Mouse (Mus musculus) layer of hippocampus, postnatal 36 days (tissue): ENCODE data around the gene Gm2012. TPM values are rescaled to one million over a fixed set of nuclear protein-coding genes. Genes with fewer than 3 reads are reported as not detected.
"Not testable (repeated sequence)": the region's sequence is repeated elsewhere in the genome, so short reads cannot be mapped to it uniquely, and the experiment has no call there.

ENCODE experiments used
- DNase-seq, 2 experiments: peaks; one replicate each; pipeline ENCODE4 v3.0.0; 2022
- microRNA-seq, 2 experiments: library from miRNA; unstranded; fragments of <30 nt; microRNA quantifications; one replicate each; pipeline ENCODE4 v1.2.0; 2021
- total RNA-seq, 2 experiments: library from RNA; stranded (reverse); gene quantifications; 2 replicates each; pipeline ENCODE4 v1.2.3; 2021

Gene Gm2012
- total RNA-seq: not detected

DNA sequence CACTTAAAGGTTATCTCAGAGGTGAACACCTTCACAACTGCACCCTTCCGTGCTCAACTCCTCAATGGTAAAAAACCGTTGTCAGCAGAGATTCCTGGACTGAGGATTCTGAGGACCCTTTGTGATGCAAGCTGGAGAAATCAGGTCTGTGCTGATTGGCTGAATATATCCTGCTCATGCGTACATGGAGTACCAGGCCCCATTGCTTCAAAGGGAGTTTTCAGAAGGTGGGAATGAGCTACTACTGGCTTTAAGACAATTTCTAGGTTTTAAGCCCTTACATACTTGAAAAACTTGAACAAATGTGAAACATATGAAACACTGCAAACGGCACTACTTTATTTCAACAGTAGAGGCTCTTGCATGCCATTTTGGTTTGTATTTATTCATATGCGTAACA is at the start of gene Gm2012:
TSS of gene Gm2012 (minus strand) at position 101 of the 400 bp plus-strand sequence.
- not testable (repeated sequence) for DNase-seq

DNA sequence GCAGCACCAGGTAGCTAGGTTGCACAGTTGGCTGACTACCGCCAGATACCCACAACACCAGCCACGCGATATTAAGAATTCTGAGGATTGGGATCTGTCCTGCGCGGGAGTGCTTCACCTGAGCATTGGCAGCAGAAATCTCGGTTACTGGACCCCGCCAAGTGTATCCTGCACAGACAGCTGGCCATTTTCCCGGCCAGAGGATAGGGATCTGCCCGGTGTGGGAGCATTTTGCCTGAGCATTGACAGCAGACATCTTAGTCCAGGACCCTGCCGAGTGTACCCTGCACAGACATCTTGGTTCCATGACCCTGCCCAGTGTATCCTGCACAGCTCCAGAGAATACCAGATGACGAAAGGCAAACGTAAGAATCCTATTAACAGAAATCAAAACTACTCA is 72.0 kb downstream of the Gm2012 start:
- DNase-seq: peak in 1 of 2 experiments; percentile 0

Small RNA genes within 50 kb of the gene (microRNA-seq; reads per million reads assigned to microRNA genes)
- 0 reads per million in 2 experiments for gene Gm26302

Other genes with a start within 250 kb of the Gm2012 start
- not detected for gene Gm5168, start 180.3 kb downstream of the Gm2012 start, total RNA-seq
- gene Gm2030, start 78.7 kb upstream of the Gm2012 start, total RNA-seq: not detected